Mouse (Mus musculus) limb, embryonic 14.5 days (tissue): ENCODE results near the gene Ptk7. TPM values are rescaled to one million over a fixed set of nuclear protein-coding genes. Genes with fewer than 3 reads are reported as not detected.

Experiments used
- ATAC-seq: fragments of 200-750 bp; cut with Nextera tagmentation; 2 replicates; pipeline ENCODE4 v1.8.0; 2017; ENCODE audit warnings: low read depth, moderate number of reproducible peaks, moderate TSS enrichment; ENCODE audit not compliant: low FRiP score
- DNase-seq: peaks from one replicate; pipeline ENCODE4 v3.0.0-alpha.2; 2015; ENCODE audit warnings: low spot score
- H3K27ac ChIP-seq: fragments of 300-500 bp; sonication (generic); replicated peaks from 2 replicates; pipeline ENCODE4 v1.5.1; 2014; ENCODE audit warnings: low read depth, mild to moderate bottlenecking, low read length, moderate library complexity, mixed read lengths
- H3K27me3 ChIP-seq: fragments of 300-500 bp; sonication (generic); 2 replicates; pipeline ENCODE4 v1.6.1; 2014; ENCODE audit warnings: low read length, mixed read lengths; ENCODE audit not compliant: control insufficient read depth, insufficient read depth
- H3K36me3 ChIP-seq: fragments of 300-500 bp; sonication (generic); 2 replicates; pipeline ENCODE4 v1.6.1; 2014; ENCODE audit warnings: mild to moderate bottlenecking, low read length, moderate library complexity, mixed read lengths; ENCODE audit not compliant: control insufficient read depth, insufficient read depth
- H3K4me1 ChIP-seq: fragments of 300-500 bp; sonication (generic); 2 replicates; pipeline ENCODE4 v1.6.1; 2014; ENCODE audit warnings: antibody characterized with exemption, low read length, mixed read lengths; ENCODE audit not compliant: control insufficient read depth, insufficient read depth
- H3K4me2 ChIP-seq: fragments of 300-500 bp; sonication (generic); replicated peaks from 2 replicates; pipeline ENCODE4 v1.6.1; 2014; ENCODE audit warnings: low read depth, mild to moderate bottlenecking, low read length, moderate library complexity; ENCODE audit not compliant: severe bottlenecking
- H3K4me3 ChIP-seq: fragments of 300-500 bp; sonication (generic); replicated peaks from 2 replicates; pipeline ENCODE4 v1.5.1; 2014; ENCODE audit warnings: low read length
- H3K9ac ChIP-seq: fragments of 300-500 bp; sonication (generic); 2 replicates; pipeline ENCODE4 v1.6.1; 2014; ENCODE audit warnings: mild to moderate bottlenecking, low read depth, low read length, moderate library complexity; ENCODE audit not compliant: severe bottlenecking
- H3K9me3 ChIP-seq: fragments of 300-500 bp; sonication (generic); 2 replicates; pipeline ENCODE4 v1.6.1; 2016; ENCODE audit warnings: low read length; ENCODE audit not compliant: control insufficient read depth
- POLR2A ChIP-seq: fragments of 200-500 bp; IDR thresholded peaks from 2 replicates; pipeline ENCODE4 v1.8.0; 2012; ENCODE audit warnings: inconsistent platforms, mild to moderate bottlenecking, moderate library complexity, borderline replicate concordance; ENCODE audit not compliant: insufficient read depth, insufficient read length; ENCODE audit errors: extremely low read depth
- WGBS: fragments of 180-500 bp; shearing (Covaris S2); extraction: QIAGEN DNeasy Blood & Tissue Kit; methylation state at CpG from one replicate; pipeline ENCODE4 v1.1.7; 2014; 5-methylcytosine and 5-hydroxymethylcytosine counted together
- microRNA-seq: library from miRNA; unstranded; fragments of <30 nt; microRNA quantifications from one replicate; pipeline ENCODE4, GENCODE M21; 2016
- polyA plus RNA-seq, 2 experiments: library from polyadenylated mRNA; depleted of rRNA in 1 of 2; stranded (reverse) in 1 of 2; unstranded in 1 of 2; fragments of >200 nt; fragmentation: Nextera tagmentation in 1 of 2; extraction: Ambion mirVana in 1 of 2; gene quantifications; 2 replicates each; pipeline versions ENCODE4 v1.2.1 to v1.2.3; 2012 to 2014

Gene Ptk7
- polyA plus RNA-seq, 2 experiments: 73.8 to 89.4 TPM

DNA sequence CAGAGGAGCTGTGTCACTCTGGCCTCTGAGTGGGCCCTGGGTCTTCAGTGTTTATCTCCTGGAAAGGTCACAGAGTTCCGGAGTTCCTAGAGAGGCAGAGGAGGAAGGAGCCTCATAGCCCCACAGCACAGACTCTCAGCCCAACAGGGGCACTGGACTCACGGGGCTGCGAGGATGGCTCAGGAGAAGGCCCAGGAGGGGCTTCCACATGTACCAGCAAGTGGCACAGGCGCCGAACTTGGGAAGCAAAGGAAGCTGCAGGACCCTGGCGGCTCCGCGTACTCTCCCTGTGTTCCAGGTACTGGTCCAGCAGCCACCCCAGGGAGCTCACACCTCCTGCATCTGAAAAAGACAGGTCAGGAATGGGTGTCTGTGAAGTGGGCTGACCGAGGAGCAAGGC is 108.1 kb downstream of the Ptk7 start:
- no peak overlapping the region for H3K27ac ChIP-seq
- H3K27me3 ChIP-seq: 0 out of 2 replicates have a peak, but pooled peaks cover 8% of the 10 kb centered on the region
- 75% methylated on average over 9 of the region's 9 CpGs for WGBS
- no peak overlapping the region; the same call in 1 of the 2 replicates for H3K4me2 ChIP-seq
- no peak overlapping the region for H3K4me3 ChIP-seq
- H3K36me3 ChIP-seq: peaks cover 14% of the 10 kb centered on the region
- TF ChIP-seq POLR2A: no peak
- no peaks in the 10 kb centered on the region for H3K4me1 ChIP-seq
- no peak overlapping the region for H3K9ac ChIP-seq
- DNase-seq (no peak), ATAC-seq (no peak)
- H3K9me3 ChIP-seq: no peaks in the 10 kb centered on the region

DNA sequence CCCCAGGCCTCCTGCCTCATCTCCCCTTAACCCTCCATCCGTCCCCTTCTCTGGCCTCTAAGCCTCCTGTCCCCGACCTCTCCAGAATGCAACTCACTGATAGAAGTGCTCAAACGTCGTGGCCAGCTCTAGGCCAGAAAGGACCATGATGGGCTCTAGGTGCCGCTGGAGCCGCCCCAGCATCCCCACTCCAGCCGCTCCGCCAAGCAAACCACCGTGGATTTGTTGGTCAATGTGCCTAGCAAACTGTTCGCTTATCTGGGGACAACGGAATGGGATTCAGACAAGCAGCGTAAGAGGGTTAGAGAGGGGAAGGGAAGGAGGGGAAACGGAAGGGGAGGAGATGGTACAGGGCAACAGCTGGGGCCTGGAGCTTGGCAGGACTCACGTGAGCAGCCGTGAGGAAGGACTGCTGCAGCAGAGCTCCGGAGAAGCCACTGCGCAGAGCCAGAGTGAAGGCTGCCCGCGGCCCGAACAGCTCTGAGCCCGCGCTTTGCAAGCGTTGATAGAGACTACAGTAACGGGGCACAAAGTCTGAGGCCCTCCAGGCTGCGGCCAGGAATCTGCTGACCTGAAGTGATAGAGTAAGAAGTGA is 108.8 kb downstream of the Ptk7 start:
- Histone ChIP-seq H3K27me3 (0 out of 2 replicates have a peak, but pooled peaks cover 8% of the 10 kb centered on the region), H3K4me3 (peak overlapping the region; percentile 2; the same call in 1 of the 2 replicates), H3K9ac (peak overlapping the region; percentile 31; the same call in 1 of the 2 replicates), H3K36me3 (peaks cover 13% of the 10 kb centered on the region), H3K4me2 (peak overlapping the region; percentile 37), H3K9me3 (no peaks in the 10 kb centered on the region), H3K27ac (no peak overlapping the region), H3K4me1 (no peaks in the 10 kb centered on the region)
- DNase-seq: no peak
- 41% methylated on average over 25 of the region's 25 CpGs for WGBS
- peak; percentile 39; the same call in 1 of the 2 replicates for ATAC-seq
- TF ChIP-seq POLR2A: no peak

DNA sequence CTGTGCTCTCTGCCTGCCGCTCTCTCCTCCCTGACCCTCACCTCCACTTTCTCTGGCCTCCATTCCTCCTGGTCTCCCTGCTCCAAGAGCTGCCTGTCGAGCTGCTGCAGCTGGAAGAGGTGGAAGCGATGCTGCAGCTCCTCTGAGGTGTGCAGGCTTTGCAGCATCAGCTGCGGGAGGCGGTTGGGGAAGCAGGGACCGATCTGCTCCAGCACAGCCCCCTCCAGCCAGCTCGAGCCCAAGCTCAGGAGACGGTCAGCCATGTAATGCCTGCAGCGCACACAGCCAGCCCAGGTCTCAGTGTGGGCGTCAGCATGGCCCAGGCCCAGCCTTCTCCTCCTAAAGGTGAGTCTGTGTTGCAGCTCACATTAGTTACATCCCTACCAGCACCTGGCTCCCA is 109.3 kb downstream of the Ptk7 start:
- H3K4me2 ChIP-seq: peak overlapping the region; percentile 37
- TF ChIP-seq POLR2A: no peak
- no peak for ATAC-seq
- no peaks in the 10 kb centered on the region for H3K4me1 ChIP-seq
- DNase-seq: no peak
- no peaks in the 10 kb centered on the region for H3K9me3 ChIP-seq
- H3K4me3 ChIP-seq: peak overlapping the region; percentile 2; the same call in 1 of the 2 replicates
- WGBS: 53% methylated on average over 10 of the region's 10 CpGs
- peak overlapping the region; percentile 31; the same call in 1 of the 2 replicates for H3K9ac ChIP-seq
- H3K27ac ChIP-seq: no peak overlapping the region
- H3K36me3 ChIP-seq: peaks cover 8% of the 10 kb centered on the region
- H3K27me3 ChIP-seq: 0 out of 2 replicates have a peak, but pooled peaks cover 8% of the 10 kb centered on the region

Small RNAs within 50 kb of the gene (microRNA-seq; reads per million reads assigned to microRNA genes)
- gene Mir6976: not detected

Other genes starting within 250 kb of the Ptk7 start
- gene Zfp318, start 245.8 kb downstream of the Ptk7 start, polyA plus RNA-seq (2012; rRNA removed): 23.0 and 23.7 TPM in 2 replicates
- gene Zfp318, start 245.8 kb downstream of the Ptk7 start, polyA plus RNA-seq (2014; fragmentation: Nextera tagmentation; extraction: Ambion mirVana): 18.4 and 22.7 TPM in 2 replicates
- gene Crip3, start 200.6 kb downstream of the Ptk7 start, polyA plus RNA-seq (2012; rRNA removed): 4.5 and 6.8 TPM in 2 replicates
- gene Crip3, start 200.6 kb downstream of the Ptk7 start, polyA plus RNA-seq (2014; fragmentation: Nextera tagmentation; extraction: Ambion mirVana): 1.4 and 3.1 TPM in 2 replicates
- gene Slc22a7, start 191.0 kb downstream of the Ptk7 start, polyA plus RNA-seq (2012; rRNA removed): not detected in 2 replicates
- gene Slc22a7, start 191.0 kb downstream of the Ptk7 start, polyA plus RNA-seq (2014; fragmentation: Nextera tagmentation; extraction: Ambion mirVana): not detected in 2 replicates
- 0.31 and 0.49 TPM in 2 replicates for gene Ttbk1, start 141.8 kb downstream of the Ptk7 start, polyA plus RNA-seq (2012; rRNA removed)
- gene Ttbk1, start 141.8 kb downstream of the Ptk7 start, polyA plus RNA-seq (2014; fragmentation: Nextera tagmentation; extraction: Ambion mirVana): 0.06 and 0.12 TPM in 2 replicates
- 23.8 and 30.0 TPM in 2 replicates for gene Dnph1, start 132.8 kb downstream of the Ptk7 start, polyA plus RNA-seq (2012; rRNA removed)
- 34.5 and 37.6 TPM in 2 replicates for gene Dnph1, start 132.8 kb downstream of the Ptk7 start, polyA plus RNA-seq (2014; fragmentation: Nextera tagmentation; extraction: Ambion mirVana)
- 21.1 and 25.3 TPM in 2 replicates for gene Cul9, start 83.1 kb downstream of the Ptk7 start, polyA plus RNA-seq (2012; rRNA removed)
- 6.9 and 8.2 TPM in 2 replicates for gene Cul9, start 83.1 kb downstream of the Ptk7 start, polyA plus RNA-seq (2014; fragmentation: Nextera tagmentation; extraction: Ambion mirVana)
- 87.2 and 129 TPM in 2 replicates for gene Srf, start 73.3 kb downstream of the Ptk7 start, polyA plus RNA-seq (2012; rRNA removed)
- 9.6 and 10.2 TPM in 2 replicates for gene Srf, start 73.3 kb downstream of the Ptk7 start, polyA plus RNA-seq (2014; fragmentation: Nextera tagmentation; extraction: Ambion mirVana)
- gene Klc4, start 16.5 kb upstream of the Ptk7 start, polyA plus RNA-seq (2012; rRNA removed): 19.5 and 20.4 TPM in 2 replicates
- 19.3 and 21.5 TPM in 2 replicates for gene Klc4, start 16.5 kb upstream of the Ptk7 start, polyA plus RNA-seq (2014; fragmentation: Nextera tagmentation; extraction: Ambion mirVana)
- gene Mrpl2, start 16.7 kb upstream of the Ptk7 start, polyA plus RNA-seq (2012; rRNA removed): 68.0 and 91.1 TPM in 2 replicates
- gene Mrpl2, start 16.7 kb upstream of the Ptk7 start, polyA plus RNA-seq (2014; fragmentation: Nextera tagmentation; extraction: Ambion mirVana): 103 and 113 TPM in 2 replicates
- gene Cul7, start 20.8 kb upstream of the Ptk7 start, polyA plus RNA-seq (2012; rRNA removed): 135 and 149 TPM in 2 replicates
- gene Cul7, start 20.8 kb upstream of the Ptk7 start, polyA plus RNA-seq (2014; fragmentation: Nextera tagmentation; extraction: Ambion mirVana): 52.6 and 58.2 TPM in 2 replicates
- 47.2 and 48.5 TPM in 2 replicates for gene Rrp36, start 44.8 kb upstream of the Ptk7 start, polyA plus RNA-seq (2012; rRNA removed)
- gene Rrp36, start 44.8 kb upstream of the Ptk7 start, polyA plus RNA-seq (2014; fragmentation: Nextera tagmentation; extraction: Ambion mirVana): 36.8 and 52.4 TPM in 2 replicates
- gene Mea1, start 49.3 kb upstream of the Ptk7 start, polyA plus RNA-seq (2012; rRNA removed): 75.2 and 97.9 TPM in 2 replicates
- 155 and 156 TPM in 2 replicates for gene Mea1, start 49.3 kb upstream of the Ptk7 start, polyA plus RNA-seq (2014; fragmentation: Nextera tagmentation; extraction: Ambion mirVana)
- 137 and 172 TPM in 2 replicates for gene Klhdc3, start 51.4 kb upstream of the Ptk7 start, polyA plus RNA-seq (2012; rRNA removed)
- gene Klhdc3, start 51.4 kb upstream of the Ptk7 start, polyA plus RNA-seq (2014; fragmentation: Nextera tagmentation; extraction: Ambion mirVana): 122 and 128 TPM in 2 replicates
- 115 and 119 TPM in 2 replicates for gene Ppp2r5d, start 75.6 kb upstream of the Ptk7 start, polyA plus RNA-seq (2012; rRNA removed)
- gene Ppp2r5d, start 75.6 kb upstream of the Ptk7 start, polyA plus RNA-seq (2014; fragmentation: Nextera tagmentation; extraction: Ambion mirVana): 83.2 and 88.7 TPM in 2 replicates
- 56.4 and 77.8 TPM in 2 replicates for gene Pex6, start 82.0 kb upstream of the Ptk7 start, polyA plus RNA-seq (2012; rRNA removed)
- gene Pex6, start 82.0 kb upstream of the Ptk7 start, polyA plus RNA-seq (2014; fragmentation: Nextera tagmentation; extraction: Ambion mirVana): 24.2 and 32.2 TPM in 2 replicates
- gene Gnmt, start 99.7 kb upstream of the Ptk7 start, polyA plus RNA-seq (2012; rRNA removed): 0.77 and 1.1 TPM in 2 replicates
- gene Gnmt, start 99.7 kb upstream of the Ptk7 start, polyA plus RNA-seq (2014; fragmentation: Nextera tagmentation; extraction: Ambion mirVana): 0.46 and 0.78 TPM in 2 replicates
- 67.3 and 68.2 TPM in 2 replicates for gene Cnpy3, start 122.7 kb upstream of the Ptk7 start, polyA plus RNA-seq (2012; rRNA removed)
- 64.0 and 69.3 TPM in 2 replicates for gene Cnpy3, start 122.7 kb upstream of the Ptk7 start, polyA plus RNA-seq (2014; fragmentation: Nextera tagmentation; extraction: Ambion mirVana)
- 0.20 and 0.30 TPM in 2 replicates for gene Ptcra, start 134.2 kb upstream of the Ptk7 start, polyA plus RNA-seq (2012; rRNA removed)
- gene Ptcra, start 134.2 kb upstream of the Ptk7 start, polyA plus RNA-seq (2014; fragmentation: Nextera tagmentation; extraction: Ambion mirVana): 0.19 and 0.57 TPM in 2 replicates
- gene 2310039H08Rik, start 143.1 kb upstream of the Ptk7 start, polyA plus RNA-seq (2012; rRNA removed): 85.4 and 110 TPM in 2 replicates
- 82.7 and 106 TPM in 2 replicates for gene 2310039H08Rik, start 143.1 kb upstream of the Ptk7 start, polyA plus RNA-seq (2014; fragmentation: Nextera tagmentation; extraction: Ambion mirVana)
- 69.8 and 101 TPM in 2 replicates for gene Rpl7l1, start 153.2 kb upstream of the Ptk7 start, polyA plus RNA-seq (2012; rRNA removed)
- gene Rpl7l1, start 153.2 kb upstream of the Ptk7 start, polyA plus RNA-seq (2014; fragmentation: Nextera tagmentation; extraction: Ambion mirVana): 126 and 131 TPM in 2 replicates
- 17.2 and 17.7 TPM in 2 replicates for gene Bicral, start 229.0 kb upstream of the Ptk7 start, polyA plus RNA-seq (2012; rRNA removed)
- 5.4 and 8.2 TPM in 2 replicates for gene Bicral, start 229.0 kb upstream of the Ptk7 start, polyA plus RNA-seq (2014; fragmentation: Nextera tagmentation; extraction: Ambion mirVana)